Mouse (Mus musculus) midbrain, postnatal 0 days (tissue): Measurements from ENCODE around the gene Rdh1. TPM values are rescaled to one million over a fixed set of nuclear protein-coding genes. Genes with fewer than 3 reads are reported as not detected.
A peak's percentile ranks its signal among the peaks of the same experiment; 100 is the strongest.

Experiments used
- ATAC-seq: fragments of 200-750 bp; cut with Nextera tagmentation; 2 replicates; pipeline ENCODE4 v1.8.0; 2017; ENCODE audit warnings: moderate number of reproducible peaks, mild to moderate bottlenecking, moderate TSS enrichment, moderate library complexity; ENCODE audit not compliant: low FRiP score
- DNase-seq: peaks from one replicate; pipeline ENCODE4 v3.0.0-alpha.2; 2015; ENCODE audit warnings: low spot score
- H3K27ac ChIP-seq: fragments of 300-500 bp; sonication (generic); 2 replicates; pipeline ENCODE4 v1.5.1; 2014; ENCODE audit warnings: low read depth, mild to moderate bottlenecking, low read length, mixed read lengths
- H3K27me3 ChIP-seq: fragments of 300-500 bp; sonication (generic); 2 replicates; pipeline ENCODE4 v1.6.1; 2014; ENCODE audit warnings: low read length, control low read depth, mixed read lengths; ENCODE audit not compliant: insufficient read depth
- H3K36me3 ChIP-seq: fragments of 300-500 bp; sonication (generic); 2 replicates; pipeline ENCODE4 v1.6.1; 2014; ENCODE audit warnings: low read length, control low read depth, mixed read lengths; ENCODE audit not compliant: insufficient read depth
- H3K4me1 ChIP-seq: fragments of 300-500 bp; sonication (generic); 2 replicates; pipeline ENCODE4 v1.6.1; 2014; ENCODE audit warnings: mild to moderate bottlenecking, control low read depth, antibody characterized with exemption, low read length, mixed read lengths; ENCODE audit not compliant: insufficient read depth
- H3K4me2 ChIP-seq: fragments of 300-500 bp; sonication (generic); 2 replicates; pipeline ENCODE4 v1.6.1; 2014; ENCODE audit warnings: low read depth, mild to moderate bottlenecking, low read length, mixed read lengths; ENCODE audit not compliant: poor library complexity, severe bottlenecking
- H3K4me3 ChIP-seq: fragments of 300-500 bp; sonication (generic); 2 replicates; pipeline ENCODE4 v1.5.1; 2014; ENCODE audit warnings: low read depth, mild to moderate bottlenecking, low read length, moderate library complexity
- H3K9ac ChIP-seq: fragments of 300-500 bp; sonication (generic); replicated peaks from 2 replicates; pipeline ENCODE4 v1.6.1; 2014; ENCODE audit warnings: mild to moderate bottlenecking, low read length, moderate library complexity, mixed read lengths; ENCODE audit not compliant: poor library complexity, severe bottlenecking
- H3K9me3 ChIP-seq: fragments of 300-500 bp; sonication (generic); 2 replicates; pipeline ENCODE4 v1.6.1; 2016; ENCODE audit warnings: low read length, control low read depth
- CTCF ChIP-seq: IDR thresholded peaks from 2 replicates; pipeline ENCODE4 v1.5.1; 2016; ENCODE audit warnings: antibody characterized with exemption, mild to moderate bottlenecking
- WGBS: fragments of 180-500 bp; shearing (Covaris S2); extraction: QIAGEN DNeasy Blood & Tissue Kit; methylation state at CpG from one replicate; pipeline ENCODE4 v1.1.7; 2014; 5-methylcytosine and 5-hydroxymethylcytosine counted together
- polyA plus RNA-seq: library from polyadenylated mRNA; unstranded; fragments of >200 nt; fragmentation: Nextera tagmentation; extraction: Ambion mirVana; gene quantifications from 2 replicates; pipeline ENCODE4 v1.2.1, GENCODE M21; 2015
- total RNA-seq: library from RNA; depleted of rRNA; stranded (reverse); fragments of >200 nt; gene quantifications from 2 replicates; pipeline ENCODE4 v1.2.3, GENCODE M21; 2014

Gene Rdh1
- total and polyA plus RNA-seq, 2 experiments from 2014 or later: 0.05 to 0.11 TPM

DNA sequence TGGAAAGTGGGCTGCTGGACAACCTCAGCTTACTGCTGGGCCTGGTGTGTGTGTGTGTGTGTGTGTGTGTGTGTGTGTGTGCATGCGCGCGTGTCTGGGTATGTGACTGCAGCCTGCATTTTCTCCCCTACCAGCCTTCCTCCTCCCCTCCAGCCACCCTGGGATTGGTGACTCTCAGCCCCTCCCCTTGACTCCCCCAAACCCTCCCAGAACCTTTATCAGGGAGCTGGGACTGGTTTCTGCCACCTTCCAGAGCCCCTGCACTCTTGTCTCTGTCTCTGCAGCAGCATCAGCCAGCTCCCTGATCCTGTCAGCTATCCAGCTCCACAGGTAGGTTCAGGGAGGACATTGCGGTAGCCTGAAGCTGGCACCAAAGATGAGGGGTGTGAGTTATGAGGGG is 34.4 kb upstream of the Rdh1 start:
- H3K4me2 ChIP-seq: no peak overlapping the region
- H3K4me1 ChIP-seq: 0 out of 2 replicates have a peak, but pooled peaks cover 3% of the 10 kb centered on the region
- no peaks in the 10 kb centered on the region for H3K36me3 ChIP-seq
- H3K27ac ChIP-seq: no peak overlapping the region
- no peak overlapping the region for H3K4me3 ChIP-seq
- no peak overlapping the region for H3K9ac ChIP-seq
- TF ChIP-seq CTCF: no peak
- ATAC-seq (no peak), DNase-seq (no peak)
- peaks cover 8% of the 10 kb centered on the region for H3K27me3 ChIP-seq
- 82% methylated on average over 4 of the region's 4 CpGs for WGBS
- no peaks in the 10 kb centered on the region for H3K9me3 ChIP-seq

DNA sequence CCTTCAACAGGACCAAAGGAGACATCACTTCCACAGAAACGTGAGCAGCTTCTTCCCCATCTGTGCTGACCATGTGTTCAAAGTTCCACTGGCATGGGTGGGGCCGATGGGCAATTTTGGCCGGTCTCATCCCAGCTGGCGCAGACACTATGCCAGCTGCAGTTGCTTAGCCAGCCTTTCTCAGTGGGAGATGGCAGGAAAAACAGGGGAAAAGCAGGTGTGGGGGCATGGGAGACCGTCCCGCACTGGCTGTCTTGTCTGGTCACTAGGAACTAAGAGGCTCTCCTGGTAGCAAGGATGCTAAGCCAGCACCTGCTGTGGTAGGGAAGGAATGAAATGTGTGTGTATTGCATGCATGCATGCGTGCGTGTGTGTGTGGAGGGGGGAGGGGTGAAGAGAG is 31.1 kb upstream of the Rdh1 start:
- no peak overlapping the region for H3K4me3 ChIP-seq
- no peak for TF ChIP-seq CTCF
- no peaks in the 10 kb centered on the region for H3K9me3 ChIP-seq
- no peak overlapping the region for H3K27ac ChIP-seq
- no peaks in the 10 kb centered on the region for H3K4me1 ChIP-seq
- no peak overlapping the region for H3K9ac ChIP-seq
- peaks cover 8% of the 10 kb centered on the region; the same call in 1 of the 2 replicates for H3K27me3 ChIP-seq
- DNase-seq: peak; percentile 66
- WGBS: 72% methylated on average over 8 of the region's 8 CpGs
- H3K4me2 ChIP-seq: no peak overlapping the region
- no peaks in the 10 kb centered on the region for H3K36me3 ChIP-seq
- no peak; the same call in 1 of the 2 replicates for ATAC-seq

DNA sequence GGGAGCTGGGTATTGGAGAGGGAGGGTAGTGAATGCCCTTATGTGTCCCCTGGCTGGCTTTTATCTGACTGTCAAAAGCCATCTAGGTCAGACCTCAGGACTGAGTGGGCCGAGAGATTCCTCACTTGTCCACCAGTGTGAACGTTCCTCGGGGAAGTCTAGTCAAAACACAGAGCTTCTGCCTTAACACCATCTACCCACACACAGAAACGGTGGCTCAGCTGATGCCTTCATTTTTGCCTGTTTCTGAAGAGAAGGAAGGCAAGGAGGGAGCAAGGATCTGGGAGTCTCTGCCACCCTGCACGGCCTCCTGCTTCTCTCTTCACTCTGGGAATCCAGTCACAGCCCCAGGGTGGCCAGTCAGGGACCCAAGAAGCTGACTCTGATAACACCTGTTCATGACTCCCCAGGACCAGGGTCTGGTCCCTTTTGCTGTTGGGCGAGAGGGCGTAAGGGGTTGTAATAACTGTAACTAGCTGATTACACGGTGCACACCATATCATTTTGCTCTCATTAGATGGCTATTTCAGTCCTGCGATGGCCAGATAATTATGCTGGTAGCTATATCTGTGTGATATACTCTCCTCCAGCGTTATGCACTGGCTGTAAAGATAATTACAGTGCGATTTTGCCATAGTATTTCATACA is 29.1 kb upstream of the Rdh1 start:
- no peak overlapping the region for H3K9ac ChIP-seq
- WGBS: 44% methylated on average over 11 of the region's 11 CpGs
- no peaks in the 10 kb centered on the region for H3K9me3 ChIP-seq
- no peaks in the 10 kb centered on the region for H3K4me1 ChIP-seq
- H3K4me3 ChIP-seq: no peak overlapping the region
- H3K27me3 ChIP-seq: peaks cover 8% of the 10 kb centered on the region; the same call in 1 of the 2 replicates
- ATAC-seq (no peak), DNase-seq (no peak)
- H3K36me3 ChIP-seq: no peaks in the 10 kb centered on the region
- TF ChIP-seq CTCF: no peak
- H3K27ac ChIP-seq: no peak overlapping the region
- no peak overlapping the region for H3K4me2 ChIP-seq

DNA sequence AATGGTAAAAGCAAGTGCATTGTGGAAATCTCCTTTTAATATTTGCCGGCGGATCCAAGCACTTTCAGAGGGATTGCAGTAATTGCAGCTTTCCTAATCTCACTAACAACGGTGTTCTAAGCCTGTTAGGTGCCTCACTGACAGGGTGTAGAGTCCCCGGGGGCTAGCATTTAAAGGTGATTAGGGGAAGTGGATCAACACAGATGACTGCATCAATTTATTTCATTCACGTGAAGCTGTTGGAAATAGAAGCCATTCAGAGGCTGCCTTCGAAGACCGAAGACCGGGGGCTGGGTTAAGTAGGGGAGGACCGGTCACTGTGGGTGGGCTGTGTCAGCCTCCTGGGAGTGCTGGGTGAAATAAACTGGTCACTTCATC is 28.6 kb upstream of the Rdh1 start:
- no peaks in the 10 kb centered on the region for H3K4me1 ChIP-seq
- TF ChIP-seq CTCF: no peak
- 11% methylated on average over 9 of the region's 9 CpGs for WGBS
- no peaks in the 10 kb centered on the region for H3K9me3 ChIP-seq
- peaks cover 4% of the 10 kb centered on the region; the same call in 1 of the 2 replicates for H3K27me3 ChIP-seq
- no peak overlapping the region for H3K27ac ChIP-seq
- no peak overlapping the region for H3K4me2 ChIP-seq
- DNase-seq (peak; percentile 31), ATAC-seq (no peak)
- H3K9ac ChIP-seq: no peak overlapping the region
- H3K36me3 ChIP-seq: no peaks in the 10 kb centered on the region
- no peak overlapping the region for H3K4me3 ChIP-seq

DNA sequence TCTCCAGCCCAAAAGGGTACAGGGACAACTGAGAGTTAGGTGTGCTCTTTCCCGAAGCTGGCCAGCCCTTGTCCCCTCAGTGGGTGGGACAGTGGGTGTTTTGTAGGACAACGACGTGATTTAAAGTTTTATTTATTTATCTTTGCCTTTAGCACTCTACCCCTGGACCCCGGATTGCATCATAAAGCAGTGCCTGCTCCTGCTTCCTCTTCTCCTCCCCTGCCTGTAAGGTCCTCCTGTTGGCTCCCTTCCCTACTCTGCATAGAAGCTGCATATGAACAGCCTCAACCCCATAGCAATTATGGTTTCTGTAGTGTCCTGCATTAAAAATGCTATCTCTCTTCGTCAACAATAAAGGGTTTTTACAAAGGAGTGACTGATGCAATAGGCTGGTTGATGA is 28.1 kb upstream of the Rdh1 start:
- Histone ChIP-seq H3K4me3 (no peak overlapping the region), H3K9ac (no peak overlapping the region), H3K36me3 (no peaks in the 10 kb centered on the region), H3K4me2 (no peak overlapping the region), H3K9me3 (no peaks in the 10 kb centered on the region), H3K4me1 (no peaks in the 10 kb centered on the region), H3K27me3 (peaks cover 4% of the 10 kb centered on the region; the same call in 1 of the 2 replicates), H3K27ac (no peak overlapping the region)
- 43% methylated on average over 5 of the region's 5 CpGs for WGBS
- DNase-seq (no peak), ATAC-seq (no peak)
- no peak for TF ChIP-seq CTCF

DNA sequence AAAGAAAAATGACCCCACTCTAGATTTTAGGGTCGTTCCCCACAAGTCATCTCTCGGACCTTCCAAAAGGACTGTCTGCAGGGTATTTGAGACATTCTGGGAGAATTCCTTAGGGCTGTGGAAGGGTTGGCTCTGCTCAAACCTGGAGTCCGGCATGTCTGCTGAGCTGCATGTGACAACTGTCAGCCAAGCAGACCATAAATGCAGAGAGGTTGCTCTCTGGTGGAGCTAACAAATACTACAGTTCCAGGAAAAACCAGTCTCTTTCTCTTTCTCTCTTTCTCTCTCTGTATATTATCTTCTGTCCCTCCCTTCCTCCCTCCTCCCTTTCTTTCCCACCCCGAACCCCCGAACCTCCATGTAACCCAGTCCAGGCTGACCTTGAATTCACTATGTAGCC is 25.1 kb upstream of the Rdh1 start:
- no peak for ATAC-seq

More for the DNA sequence above, 25.1 kb upstream of the Rdh1 start:
- Histone ChIP-seq H3K27me3 (no peaks in the 10 kb centered on the region), H3K9me3 (no peaks in the 10 kb centered on the region), H3K27ac (no peak overlapping the region), H3K4me1 (no peaks in the 10 kb centered on the region), H3K4me2 (no peak overlapping the region), H3K36me3 (no peaks in the 10 kb centered on the region), H3K9ac (no peak overlapping the region), H3K4me3 (no peak overlapping the region)
- peak; percentile 76 for DNase-seq
- WGBS: 49% methylated on average over 5 of the region's 5 CpGs
- peak; percentile 82 for TF ChIP-seq CTCF
